Mouse (Mus musculus): Measurements from ENCODE around the gene Gspt1. TPM values are rescaled to one million over a fixed set of nuclear protein-coding genes. Genes with fewer than 3 reads are reported as not detected.

Gene Gspt1
- total RNA-seq, 2 experiments from 2014 or later = 62.5 to 69.6 TPM

Small RNA genes within 50 kb of the gene (microRNA-seq; reads per million reads assigned to microRNA genes)
- gene Mir1945 = 3.0 to 5.1 reads per million in 2 experiments

Other genes with a start within 250 kb of the Gspt1 start
- 10 to 100 TPM; 33.5 to 37.4 TPM for gene Snn, start 193.4 kb downstream of the Gspt1 start, total RNA-seq (2021)
- 10 to 100 TPM; 29.5 to 30.6 TPM for gene Litaf, start 188.2 kb downstream of the Gspt1 start, total RNA-seq (2021)
- 10 to 100 TPM; 17.9 to 19.4 TPM for gene Txndc11, start 119.7 kb downstream of the Gspt1 start, total RNA-seq (2021)
- 10 to 100 TPM; 38.8 to 39.5 TPM for gene Zc3h7a, start 77.9 kb downstream of the Gspt1 start, total RNA-seq (2021)
- gene Rsl1d1, start 51.0 kb downstream of the Gspt1 start, total RNA-seq (2021) = 10 to 100 TPM; 49.1 to 49.9 TPM
- not detected for gene Tnfrsf17, start 59.5 kb upstream of the Gspt1 start, total RNA-seq (2021)
- 10 to 100 TPM; 13.5 to 17.4 TPM for gene Snx29, start 68.6 kb upstream of the Gspt1 start, total RNA-seq (2021)